Mouse (Mus musculus): ENCODE data around the gene Klhdc1.

GRCm38 (mm10) chr12:69192637-69193036 lies 48.3 kb upstream of the Klhdc1 start:
- TF ChIP-seq CTCF (IDR thresholded peaks at IDR 0.05; ENCODE audit: borderline replicate concordance, control insufficient read depth, extremely low read depth, insufficient read depth, low read length, poor library complexity) (no peak), POLR2A (IDR thresholded peaks at IDR 0.05; ENCODE audit: control insufficient read depth, extremely low read depth, insufficient read depth, low read length, poor library complexity) (no peak)

Data from thymus, adult 2 months (tissue).